ENCODE assay signal across 8 mouse cellular contexts in the genomic region with DNA sequence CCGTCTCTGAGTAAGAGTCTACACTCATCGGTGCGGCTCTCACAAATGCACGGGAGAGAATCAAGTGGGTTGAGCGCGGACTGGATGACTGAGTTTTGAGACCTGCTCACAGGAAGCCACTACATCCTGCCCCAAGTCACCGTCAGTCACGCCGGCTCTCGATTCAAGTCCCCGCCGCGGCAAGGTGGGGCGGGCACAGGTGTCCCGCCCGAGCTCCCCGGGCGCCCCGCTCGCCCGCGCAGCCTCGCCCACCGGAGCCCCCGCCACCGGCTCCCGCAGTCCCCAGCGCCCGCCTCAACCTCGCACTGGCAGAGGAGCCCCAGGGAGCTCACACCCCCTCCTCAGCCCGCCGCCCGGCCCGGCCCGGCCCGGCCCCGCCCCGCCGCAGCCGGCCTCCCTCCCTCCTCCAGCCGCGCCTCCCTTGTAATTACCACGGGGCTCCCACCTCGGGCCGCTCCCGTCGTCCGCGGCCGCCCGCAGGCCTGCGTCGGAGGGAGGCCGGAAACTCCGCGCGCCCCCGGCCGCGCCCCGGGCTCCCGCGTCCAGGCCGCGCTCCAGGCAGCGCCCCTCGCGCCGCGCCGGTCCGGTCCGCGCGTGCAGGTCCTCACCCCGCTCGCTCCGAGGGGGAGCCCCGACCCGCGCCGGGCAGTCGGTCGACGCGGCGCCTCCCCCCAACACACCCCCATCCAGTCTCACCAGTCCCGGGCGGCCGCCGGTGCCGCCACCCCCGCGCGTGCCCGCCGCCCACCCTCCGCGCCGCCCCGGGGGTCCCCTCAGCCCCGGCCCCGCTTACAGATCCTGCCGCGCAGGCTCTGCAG. TPM values are rescaled to one million over a fixed set of nuclear protein-coding genes. Genes with fewer than 3 reads are reported as not detected.
A peak's percentile ranks its signal among the peaks of the same experiment; 100 is the strongest.
DNase-seq lines count a peak whose midpoint lies in the region; ATAC-seq and TF ChIP-seq lines count a peak whose summit lies in the region.

No protein-coding gene starts in this region.

- TF ChIP-seq POLR2A in bone marrow, adult 2 months (IDR thresholded peaks at IDR 0.05; ENCODE audit: borderline replicate concordance, control insufficient read depth, low read depth, low read length): no peak

- H3K27ac ChIP-seq in bone marrow, adult 2 months (ENCODE audit: control insufficient read depth, insufficient read depth, low read depth, low read length, poor library complexity): peak overlapping the region; percentile 96
- H3K27ac ChIP-seq in embryonic facial prominence, embryonic 15.5 days (replicated peaks): peak overlapping the region; percentile 96
- peak overlapping the region; percentile 97 for H3K27ac ChIP-seq in heart, embryonic 15.5 days
- H3K27ac ChIP-seq in lung, postnatal 0 days (ENCODE audit: low read length): peak overlapping the region; percentile 96

- peak overlapping the region; percentile 80 for H3K4me2 ChIP-seq in embryonic facial prominence, embryonic 15.5 days (replicated peaks)
- H3K4me2 ChIP-seq in heart, embryonic 15.5 days: peak overlapping the region; percentile 88
- H3K4me2 ChIP-seq in lung, postnatal 0 days (replicated peaks; ENCODE audit: low read depth, low read length): peak overlapping the region; percentile 87

- no peaks in the 10 kb centered on the region for H3K36me3 ChIP-seq in E14TG2a.4 (ENCODE audit: insufficient read depth, low read length)
- H3K36me3 ChIP-seq in embryonic facial prominence, embryonic 15.5 days: no peaks in the 10 kb centered on the region
- no peaks in the 10 kb centered on the region for H3K36me3 ChIP-seq in heart, embryonic 15.5 days
- H3K36me3 ChIP-seq in lung, postnatal 0 days (ENCODE audit: insufficient read depth, low read length): no peaks in the 10 kb centered on the region

- H3K4me3 ChIP-seq in E14TG2a.4 (replicated peaks; ENCODE audit: low read length): peak overlapping the region; percentile 86
- peak overlapping the region; percentile 82 for H3K4me3 ChIP-seq in bone marrow, adult 2 months (replicated peaks; ENCODE audit: control insufficient read depth, low read depth, low read length)
- H3K4me3 ChIP-seq in embryonic facial prominence, embryonic 15.5 days (replicated peaks): peak overlapping the region; percentile 87
- peak overlapping the region; percentile 98 for H3K4me3 ChIP-seq in heart, embryonic 15.5 days
- H3K4me3 ChIP-seq in lung, postnatal 0 days (ENCODE audit: low read depth, low read length): peak overlapping the region; percentile 98

- no peak for TF ChIP-seq EP300 in lung, postnatal 0 days (IDR thresholded peaks at IDR 0.05)

- H3K4me1 ChIP-seq in E14TG2a.4 (replicated peaks; ENCODE audit: low read depth, low read length): peaks cover 28% of the 10 kb centered on the region
- H3K4me1 ChIP-seq in bone marrow, adult 2 months (ENCODE audit: control insufficient read depth, insufficient read depth, low read length): peaks cover 10% of the 10 kb centered on the region
- H3K4me1 ChIP-seq in embryonic facial prominence, embryonic 15.5 days: peaks cover 20% of the 10 kb centered on the region
- H3K4me1 ChIP-seq in heart, embryonic 15.5 days (replicated peaks): peaks cover 21% of the 10 kb centered on the region
- H3K4me1 ChIP-seq in lung, postnatal 0 days (ENCODE audit: insufficient read depth, low read depth, low read length): no peaks in the 10 kb centered on the region

- peak; percentile 79 for DNase-seq in kidney, postnatal 10 days
- peak; percentile 79 for DNase-seq in lung, postnatal 0 days (ENCODE audit: low spot score)
- peak; percentile 29 for DNase-seq in ovary, postnatal 10 days (ENCODE audit: low spot score)
- peak; percentile 90 for DNase-seq in thymus, postnatal 14 days

- peaks cover 46% of the 10 kb centered on the region for H3K27me3 ChIP-seq in E14TG2a.4 (ENCODE audit: insufficient read depth, low read length)
- H3K27me3 ChIP-seq in embryonic facial prominence, embryonic 15.5 days: no peaks in the 10 kb centered on the region
- peaks cover 4% of the 10 kb centered on the region; the same call in 1 of the 2 replicates for H3K27me3 ChIP-seq in heart, embryonic 15.5 days
- no peaks in the 10 kb centered on the region for H3K27me3 ChIP-seq in lung, postnatal 0 days (replicated peaks; ENCODE audit: insufficient read depth, low read length)

- H3K9me3 ChIP-seq in E14TG2a.4 (ENCODE audit: low read length): no peaks in the 10 kb centered on the region
- H3K9me3 ChIP-seq in embryonic facial prominence, embryonic 15.5 days (replicated peaks): no peaks in the 10 kb centered on the region
- H3K9me3 ChIP-seq in heart, embryonic 15.5 days (replicated peaks): no peaks in the 10 kb centered on the region
- H3K9me3 ChIP-seq in lung, postnatal 0 days (ENCODE audit: low read length): no peaks in the 10 kb centered on the region

- 1% methylated on average over 99 of the region's 105 CpGs for WGBS in bone marrow, adult 2 months
- WGBS in embryonic facial prominence, embryonic 15.5 days: under 1% methylated on average over 91 of the region's 105 CpGs
- WGBS in heart, embryonic 15.5 days: 1% methylated on average over 97 of the region's 105 CpGs
- WGBS in lung, postnatal 0 days: under 1% methylated on average over 45 of the region's 105 CpGs

- peak; percentile 83 for ATAC-seq in embryonic facial prominence, embryonic 15.5 days (ENCODE audit: insufficient number of reproducible peaks, low FRiP score, low TSS enrichment, low read depth)
- peak; percentile 84 for ATAC-seq in heart, embryonic 15.5 days (replicated peaks; ENCODE audit: insufficient number of reproducible peaks, insufficient read depth, low FRiP score, low read depth)
- ATAC-seq in lung, postnatal 0 days: peak; percentile 87

- H3K9ac ChIP-seq in embryonic facial prominence, embryonic 15.5 days: peak overlapping the region; percentile 85
- H3K9ac ChIP-seq in heart, embryonic 15.5 days: peak overlapping the region; percentile 98
- H3K9ac ChIP-seq in lung, postnatal 0 days (replicated peaks; ENCODE audit: low read depth): peak overlapping the region; percentile 92

- no peak for TF ChIP-seq CTCF in E14TG2a.4 (conservative IDR thresholded peaks at IDR 0.05; ENCODE audit: low read length)
- no peak for TF ChIP-seq CTCF in bone marrow, adult 2 months (IDR thresholded peaks at IDR 0.05; ENCODE audit: control insufficient read depth, insufficient read depth, low read length)
- TF ChIP-seq CTCF in lung, postnatal 0 days (IDR thresholded peaks at IDR 0.05): no peak

RNA-seq across cellular contexts. Expression of a gene that starts 0.6 kb away (rescaled TPM):
- 5.2 and 5.6 TPM in 2 replicates for polyA plus RNA-seq in bone marrow, adult 2 months (2011; ENCODE audit: insufficient read depth, insufficient read length, low replicate concordance, missing spikeins)
- polyA plus RNA-seq in embryonic facial prominence, embryonic 15.5 days (2015; fragmentation: Nextera tagmentation; extraction: Ambion mirVana): 19.8 and 20.8 TPM in 2 replicates
- polyA plus RNA-seq in heart, embryonic 15.5 days (2015; fragmentation: Nextera tagmentation; extraction: Ambion mirVana): 13.0 and 13.1 TPM in 2 replicates
- 12.3 and 15.6 TPM in 2 replicates for polyA plus RNA-seq in lung, postnatal 0 days (2015; fragmentation: Nextera tagmentation; extraction: Ambion mirVana)

Comparison
In these comparisons a context has a peak if more than half of its experiments do, and no peak if none do; other contexts are left out.
1. Peak in every context shown above with its lines: DNase-seq, ATAC-seq, H3K4me3 ChIP-seq and H3K27ac ChIP-seq.
2. DNase-seq: peak in every context shown above with its lines; median percentile 90 in thymus, postnatal 14 days; 79 in kidney, postnatal 10 days; 79 in lung, postnatal 0 days; 29 in ovary, postnatal 10 days.